Mouse (Mus musculus): ENCODE results near the gene Kazn. TPM values are rescaled to one million over a fixed set of nuclear protein-coding genes. Genes with fewer than 3 reads are reported as not detected.
A peak's percentile ranks its signal among the peaks of the same experiment; 100 is the strongest.

Kazn gene
- total and polyA plus RNA-seq, 3 experiments = 1.3 to 9.7 (median 4.2) TPM

- H3K4me3 ChIP-seq (replicated peaks in 1 of 3; ENCODE audit: low read depth in 2 of 3, low read length in 2 of 3, poor library complexity in 1 of 3) = no peak overlapping the region
- in situ Hi-C loops (cut with MboI; ENCODE audit: low pct_ligation_motif_present, low pct_unique_long_range_greater_than_20kb, low sequenced_read_pairs) (loop anchor here (25.0 kb wide), 1 partner anchor 758 kb away; no protein-coding TSS in a partner anchor), dilution Hi-C loops (cut with MboI; ENCODE audit: extremely low pct_ligation_motif_present, extremely low pct_unique_long_range_greater_than_20kb, low sequenced_read_pairs) (no loop called here)
- H3K4me2 ChIP-seq (ENCODE audit: insufficient read depth, low read depth, poor library complexity, severe bottlenecking) = no peak overlapping the region
- no peak overlapping the region for H3K9ac ChIP-seq (ENCODE audit: insufficient read depth, low read depth)
- DNase-seq (ENCODE audit: extremely low read depth) = no peak
- H3K79me2 ChIP-seq (replicated peaks; ENCODE audit: control insufficient read depth, extremely low read depth, insufficient read depth, poor library complexity, severe bottlenecking) = no peaks in the 10 kb centered on the region
- no peaks in the 10 kb centered on the region for H3K36me3 ChIP-seq (replicated peaks in 1 of 2; ENCODE audit: control insufficient read depth in 1 of 2, insufficient read depth in 1 of 2, low read length in 1 of 2)
- TF ChIP-seq RAD21 (IDR thresholded peaks at IDR 0.05; ENCODE audit: low read depth, low read length) (peak; percentile 15), CTCF (conservative IDR thresholded peaks at IDR 0.05 in 1 of 2, IDR thresholded peaks at IDR 0.05 in 1 of 2; ENCODE audit: low read depth in 2 of 2, low read length in 2 of 2) (peak in 1 of 2 experiments; percentile 33; a peak in 2 of 4 replicates), ZC3H11A (IDR thresholded peaks at IDR 0.05; ENCODE audit: low read depth, low read length) (no peak)
- peaks cover 3% of the 10 kb centered on the region for H3K9me3 ChIP-seq (replicated peaks; ENCODE audit: low read length)
- H3K27ac ChIP-seq (ENCODE audit: insufficient read depth, low read depth) = no peak overlapping the region
- peaks cover 17% of the 10 kb centered on the region for H3K27me3 ChIP-seq (replicated peaks)
- H3K4me1 ChIP-seq (ENCODE audit: control insufficient read depth in 1 of 2, insufficient read depth in 2 of 2) = peaks cover 0 to 8% of the 10 kb centered on the region in 2 experiments; a peak in 3 of 4 replicates
These were observed 14.9 kb upstream of the Kazn start for GRCm38 (mm10) chr4:142254088-142254487.

- no peaks in the 10 kb centered on the region for H3K79me2 ChIP-seq (replicated peaks; ENCODE audit: control insufficient read depth, extremely low read depth, insufficient read depth, poor library complexity, severe bottlenecking)
- H3K4me1 ChIP-seq (ENCODE audit: control insufficient read depth in 1 of 2, insufficient read depth in 2 of 2) = peaks cover 0 to 8% of the 10 kb centered on the region in 2 experiments; a peak in 3 of 4 replicates
- H3K4me3 ChIP-seq (replicated peaks in 1 of 3; ENCODE audit: low read depth in 2 of 3, low read length in 2 of 3, poor library complexity in 1 of 3) = no peak overlapping the region
- no peaks in the 10 kb centered on the region for H3K36me3 ChIP-seq (replicated peaks in 1 of 2; ENCODE audit: control insufficient read depth in 1 of 2, insufficient read depth in 1 of 2, low read length in 1 of 2)
- H3K27me3 ChIP-seq (replicated peaks) = peaks cover 7% of the 10 kb centered on the region
- H3K4me2 ChIP-seq (ENCODE audit: insufficient read depth, low read depth, poor library complexity, severe bottlenecking) = no peak overlapping the region
- TF ChIP-seq TCF12 (IDR thresholded peaks at IDR 0.05; ENCODE audit: low read depth, low read length) (no peak), E2F4 (IDR thresholded peaks at IDR 0.05; ENCODE audit: insufficient replicate concordance, low read depth, low read length) (no peak), USF1 (IDR thresholded peaks at IDR 0.05; ENCODE audit: low read depth, low read length) (no peak), RCOR1 (conservative IDR thresholded peaks at IDR 0.05; ENCODE audit: low read depth, low read length) (no peak), PAX5 (IDR thresholded peaks at IDR 0.05; ENCODE audit: low read length) (no peak), MAZ (IDR thresholded peaks at IDR 0.05; ENCODE audit: low read depth, low read length) (no peak), NELFE (IDR thresholded peaks at IDR 0.05; ENCODE audit: low read depth, low read length) (no peak), BHLHE40 (IDR thresholded peaks at IDR 0.05; ENCODE audit: low read depth, low read length) (no peak), GABPA (IDR thresholded peaks at IDR 0.05; ENCODE audit: insufficient replicate concordance, low read depth, low read length) (no peak), JUND (conservative IDR thresholded peaks at IDR 0.05; ENCODE audit: low read depth, low read length) (no peak), SMC3 (IDR thresholded peaks at IDR 0.05; ENCODE audit: low read depth, low read length) (no peak), RAD21 (IDR thresholded peaks at IDR 0.05; ENCODE audit: low read depth, low read length) (no peak), POLR2AphosphoS2 (IDR thresholded peaks at IDR 0.05; ENCODE audit: low read depth, low read length) (no peak), USF2 (conservative IDR thresholded peaks at IDR 0.05; ENCODE audit: low read depth, low read length) (no peak), MXI1 (IDR thresholded peaks at IDR 0.05; ENCODE audit: low read depth, low read length) (no peak), ZC3H11A (IDR thresholded peaks at IDR 0.05; ENCODE audit: low read depth, low read length) (no peak), ZMIZ1 (IDR thresholded peaks at IDR 0.05; ENCODE audit: low read depth, low read length) (no peak), CHD2 (IDR thresholded peaks at IDR 0.05; ENCODE audit: low read length) (no peak), NRF1 (IDR thresholded peaks at IDR 0.05; ENCODE audit: low read depth, low read length) (no peak)
- peaks cover 3% of the 10 kb centered on the region for H3K9me3 ChIP-seq (replicated peaks; ENCODE audit: low read length)
- no peak for DNase-seq (ENCODE audit: extremely low read depth)
- dilution Hi-C loops (cut with MboI; ENCODE audit: extremely low pct_ligation_motif_present, extremely low pct_unique_long_range_greater_than_20kb, low sequenced_read_pairs) = no loop called here
- no peak overlapping the region for H3K9ac ChIP-seq (ENCODE audit: insufficient read depth, low read depth)
- no peak overlapping the region for H3K27ac ChIP-seq (ENCODE audit: insufficient read depth, low read depth)
- in situ Hi-C loops (cut with MboI; ENCODE audit: low pct_ligation_motif_present, low pct_unique_long_range_greater_than_20kb, low sequenced_read_pairs) = loop anchor here (25.0 kb wide), 1 partner anchor 761 kb away; no protein-coding TSS in a partner anchor
These were observed 12.5 kb upstream of the Kazn start for GRCm38 (mm10) chr4:142251471-142252354.

Measured in CH12.LX (cell line).